In genomic region chr9:71303594-71303993, GRCm38 (mm10) we compare ENCODE assay signal across 19 mouse cellular contexts.
A peak's percentile ranks its signal among the peaks of the same experiment; 100 is the strongest.
DNase-seq lines count a peak whose midpoint lies in the region; ATAC-seq and TF ChIP-seq lines count a peak whose summit lies in the region.
"Had no signal": no experiment of that assay in that cellular context is flagged by ENCODE, and none has a peak within 500 bp of the region (broad histone marks: within the 10 kb centered on the region; RNA-seq: fewer than 3 reads in every experiment).

No protein-coding gene starts in this region.

- TF ChIP-seq POLR2A in small intestine, adult 2 months (IDR thresholded peaks at IDR 0.05; ENCODE audit: low read depth, low read length): no peak

- H3K27me3 ChIP-seq in lung, postnatal 0 days (replicated peaks; ENCODE audit: insufficient read depth, low read length): no peaks in the 10 kb centered on the region
- no peaks in the 10 kb centered on the region for H3K27me3 ChIP-seq in small intestine, adult 2 months (ENCODE audit: control insufficient read depth, insufficient read depth, low read length)
- H3K27me3 ChIP-seq: midbrain, embryonic 13.5 days had no signal

- no peak for ATAC-seq in CD4-positive, CD25-positive, alpha-beta regulatory T cell, adult 4 months
- ATAC-seq in lung, postnatal 0 days: no peak
- ATAC-seq: forebrain, embryonic 16.5 days; hindbrain, embryonic 16.5 days; midbrain, embryonic 13.5 days had no signal

- no peak overlapping the region for H3K4me3 ChIP-seq in lung, postnatal 0 days (ENCODE audit: low read depth, low read length)
- H3K4me3 ChIP-seq in small intestine, adult 2 months (ENCODE audit: low read depth, low read length): no peak overlapping the region
- H3K4me3 ChIP-seq: limb, embryonic 13.5 days; midbrain, embryonic 13.5 days had no signal

- 58% methylated on average over 2 of the region's 2 CpGs for WGBS in lung, postnatal 0 days
- WGBS in small intestine, adult 2 months: 48% methylated on average over 2 of the region's 2 CpGs

- H3K27ac ChIP-seq in lung, postnatal 0 days (ENCODE audit: low read length): no peak overlapping the region
- H3K27ac ChIP-seq in small intestine, adult 2 months (ENCODE audit: insufficient read depth, low read depth, low read length): no peak overlapping the region
- H3K27ac ChIP-seq: limb, embryonic 13.5 days; midbrain, embryonic 13.5 days had no signal

- DNase-seq in CD4-positive, CD25-positive, alpha-beta regulatory T cell, adult 2 months (ENCODE audit: low read depth, low spot score): peak; percentile 6
- no peak for DNase-seq in lung, postnatal 0 days (ENCODE audit: low spot score)
- DNase-seq in lung, postnatal 4 days: no peak
- peak; percentile 21 for DNase-seq in MEL-GATA-1-ER (ENCODE audit: extremely low read depth, low read depth)
- DNase-seq in ovary, postnatal 14 days (ENCODE audit: low spot score): no peak
- DNase-seq in embryo, embryonic 10 days (ENCODE audit: low spot score): no peak
- DNase-seq: adrenal gland, postnatal 10 days; cerebellum, adult 11-12 months; gastrocnemius, postnatal 36 days; heart, postnatal 10 days; kidney, postnatal 10 days; layer of hippocampus, postnatal 36 days; retina, postnatal 1 day had no signal

- no peak overlapping the region for H3K9ac ChIP-seq in lung, postnatal 0 days (replicated peaks; ENCODE audit: low read depth)
- H3K9ac ChIP-seq: limb, embryonic 13.5 days; midbrain, embryonic 13.5 days had no signal

- no peaks in the 10 kb centered on the region for H3K4me1 ChIP-seq in lung, postnatal 0 days (ENCODE audit: insufficient read depth, low read depth, low read length)
- no peaks in the 10 kb centered on the region for H3K4me1 ChIP-seq in small intestine, adult 2 months (ENCODE audit: control insufficient read depth, insufficient read depth, insufficient read length, low read length)
- H3K4me1 ChIP-seq: midbrain, embryonic 13.5 days had no signal

- TF ChIP-seq CTCF in lung, postnatal 0 days (IDR thresholded peaks at IDR 0.05): peak; percentile 30
- peak; percentile 22; the same call in 1 of the 2 replicates for TF ChIP-seq CTCF in small intestine, adult 2 months (IDR thresholded peaks at IDR 0.05; ENCODE audit: extremely low read depth, insufficient read length, insufficient replicate concordance, low read depth, low read length)

- TF ChIP-seq EP300 in lung, postnatal 0 days (IDR thresholded peaks at IDR 0.05): no peak

- H3K9me3 ChIP-seq in lung, postnatal 0 days (ENCODE audit: low read length): no peaks in the 10 kb centered on the region
- H3K9me3 ChIP-seq: limb, embryonic 13.5 days; midbrain, embryonic 13.5 days had no signal

- no peak overlapping the region for H3K4me2 ChIP-seq in lung, postnatal 0 days (replicated peaks; ENCODE audit: low read depth, low read length)
- H3K4me2 ChIP-seq: limb, embryonic 13.5 days; midbrain, embryonic 13.5 days had no signal

- H3K36me3 ChIP-seq in lung, postnatal 0 days (ENCODE audit: insufficient read depth, low read length): no peaks in the 10 kb centered on the region
- H3K36me3 ChIP-seq in small intestine, adult 2 months (ENCODE audit: control insufficient read depth, insufficient read depth, low read length): no peaks in the 10 kb centered on the region
- H3K36me3 ChIP-seq: limb, embryonic 13.5 days; midbrain, embryonic 13.5 days had no signal

Comparison
In these comparisons a context has a peak if more than half of its experiments do, and no peak if none do; other contexts are left out.
1. DNase-seq: peak in CD4-positive, CD25-positive, alpha-beta regulatory T cell, adult 2 months (single experiment) and MEL-GATA-1-ER (single experiment); none in lung, postnatal 0 days (single experiment), lung, postnatal 4 days (0 of 2), ovary, postnatal 14 days (single experiment) and embryo, embryonic 10 days (single experiment).